27 mouse cellular contexts compared by ENCODE assay signal in genomic region chr13:104983989-104984388, GRCm38 (mm10).
"Had no signal": no experiment of that assay in that cellular context is flagged by ENCODE, and none has a peak within 500 bp of the region (broad histone marks: within the 10 kb centered on the region; RNA-seq: fewer than 3 reads in every experiment).

No protein-coding gene starts in this region.

- H3K36me3 ChIP-seq: hindbrain, embryonic 10.5 days; hindbrain, embryonic 12.5 days; intestine, embryonic 15.5 days; kidney, embryonic 15.5 days; limb, embryonic 10.5 days; limb, embryonic 12.5 days; liver, embryonic 13.5 days had no signal

- H3K9ac ChIP-seq: forebrain, postnatal 0 days; heart, embryonic 12.5 days; hindbrain, embryonic 12.5 days; hindbrain, embryonic 14.5 days; intestine, embryonic 15.5 days; kidney, embryonic 15.5 days; limb, embryonic 12.5 days; liver, embryonic 13.5 days had no signal

- DNase-seq: forebrain, postnatal 0 days; gastrocnemius, postnatal 14 days; gastrocnemius, postnatal 36 days; heart, adult 18-20 months; heart, postnatal 10 days; heart, postnatal 4 days; kidney, adult 2 months; kidney, adult 9 months; kidney, postnatal 10 days; kidney, postnatal 25 days; kidney, postnatal 4 days; layer of hippocampus, adult 9-11 months; liver; liver, embryonic 13.5 days had no signal

- H3K4me2 ChIP-seq: heart, embryonic 12.5 days; hindbrain, embryonic 12.5 days; hindbrain, embryonic 14.5 days; intestine, embryonic 15.5 days; kidney, embryonic 15.5 days; limb, embryonic 12.5 days; liver, embryonic 11.5 days; liver, embryonic 13.5 days had no signal

- H3K9me3 ChIP-seq: heart, embryonic 10.5 days; heart, embryonic 12.5 days; intestine, embryonic 15.5 days; limb, embryonic 10.5 days; limb, embryonic 12.5 days; liver, embryonic 13.5 days had no signal

- H3K4me1 ChIP-seq: heart, embryonic 10.5 days; heart, embryonic 12.5 days; hindbrain, embryonic 10.5 days; hindbrain, embryonic 12.5 days; intestine, embryonic 15.5 days; limb, embryonic 10.5 days; liver, embryonic 13.5 days had no signal

- ATAC-seq: forebrain, postnatal 0 days; hindbrain, embryonic 16.5 days; inflammation-experienced regulatory T-cells, adult 6 months; intestine, embryonic 15.5 days; intestine, postnatal 0 days had no signal

- H3K27ac ChIP-seq: heart, embryonic 10.5 days; hindbrain, embryonic 10.5 days; hindbrain, embryonic 12.5 days; hindbrain, embryonic 14.5 days; intestine, embryonic 15.5 days; kidney, embryonic 15.5 days; limb, embryonic 10.5 days; limb, embryonic 12.5 days; liver, embryonic 13.5 days had no signal

- H3K27me3 ChIP-seq: heart, embryonic 12.5 days; hindbrain, embryonic 12.5 days; intestine, embryonic 15.5 days; kidney, embryonic 15.5 days; limb, embryonic 12.5 days; liver, embryonic 13.5 days had no signal

- H3K4me3 ChIP-seq: heart, embryonic 10.5 days; heart, embryonic 12.5 days; hindbrain, embryonic 10.5 days; hindbrain, embryonic 12.5 days; intestine, embryonic 15.5 days; kidney, embryonic 15.5 days; limb, embryonic 10.5 days; limb, embryonic 12.5 days; liver, embryonic 13.5 days had no signal
